Mouse (Mus musculus) E14TG2a.4 (cell line): Measurements from ENCODE around the gene Rrp36.

ENCODE experiments used
- H3K27me3 ChIP-seq: 2 replicates; pipeline ENCODE4 v1.6.1; 2014; ENCODE audit warnings: low read length, control low read depth; ENCODE audit not compliant: insufficient read depth
- H3K36me3 ChIP-seq: 2 replicates; pipeline ENCODE4 v1.6.1; 2014; ENCODE audit warnings: low read length, control low read depth; ENCODE audit not compliant: insufficient read depth
- H3K4me1 ChIP-seq: replicated peaks from 2 replicates; pipeline ENCODE4 v1.6.1; 2014; ENCODE audit warnings: low read depth, low read length, control low read depth
- H3K4me3 ChIP-seq: replicated peaks from 2 replicates; pipeline ENCODE4 v1.5.1; 2014; ENCODE audit warnings: mild to moderate bottlenecking, low read length
- H3K9me3 ChIP-seq: 2 replicates; pipeline ENCODE4 v1.6.1; 2014; ENCODE audit warnings: low read length, control low read depth
- CTCF ChIP-seq: conservative IDR thresholded peaks from 2 replicates; pipeline ENCODE4 v1.5.1; 2014; ENCODE audit warnings: low read length
- NANOG ChIP-seq: IDR thresholded peaks from 2 replicates; pipeline ENCODE4 v1.6.1; 2014; ENCODE audit warnings: borderline replicate concordance, low read length, mixed read lengths
- POU5F1 ChIP-seq: IDR thresholded peaks from 2 replicates; pipeline ENCODE4 v1.6.1; 2014; ENCODE audit warnings: low read length, borderline replicate concordance

Gene Rrp36

GRCm38 (mm10) chr17:46651755-46652547, 22.2 kb downstream of the Rrp36 start:
- Histone ChIP-seq H3K9me3 (no peaks in the 10 kb centered on the region), H3K4me3 (peak overlapping the region; percentile 86), H3K4me1 (peaks cover 83% of the 10 kb centered on the region), H3K27me3 (peaks cover 3% of the 10 kb centered on the region; the same call in 1 of the 2 replicates), H3K36me3 (peaks cover 74% of the 10 kb centered on the region)
- TF ChIP-seq NANOG (no peak), POU5F1 (no peak), CTCF (no peak)

DNA sequence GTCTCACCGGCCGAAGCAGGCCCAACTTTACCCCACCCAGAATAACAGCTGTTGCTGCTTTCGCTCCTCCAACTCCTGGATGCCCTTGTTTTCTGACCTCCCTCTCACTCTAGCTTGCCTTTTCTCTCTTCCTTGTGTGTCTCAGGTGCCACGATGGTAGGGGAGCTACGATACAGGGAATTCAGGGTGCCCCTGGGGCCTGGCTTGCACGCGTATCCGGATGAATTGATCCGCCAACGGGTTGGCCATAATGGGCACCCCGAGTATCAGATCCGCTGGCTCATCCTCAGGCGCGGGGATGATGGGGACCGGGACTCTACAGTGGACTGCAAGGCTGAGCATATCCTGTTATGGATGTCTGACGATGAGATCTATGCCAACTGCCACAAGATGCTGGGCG, 22.9 kb downstream of the Rrp36 start:
- Histone ChIP-seq H3K27me3 (peaks cover 3% of the 10 kb centered on the region; the same call in 1 of the 2 replicates), H3K4me3 (peak overlapping the region; percentile 86), H3K4me1 (peaks cover 81% of the 10 kb centered on the region), H3K9me3 (no peaks in the 10 kb centered on the region), H3K36me3 (peaks cover 69% of the 10 kb centered on the region)
- TF ChIP-seq CTCF (no peak), POU5F1 (no peak), NANOG (no peak)

DNA sequence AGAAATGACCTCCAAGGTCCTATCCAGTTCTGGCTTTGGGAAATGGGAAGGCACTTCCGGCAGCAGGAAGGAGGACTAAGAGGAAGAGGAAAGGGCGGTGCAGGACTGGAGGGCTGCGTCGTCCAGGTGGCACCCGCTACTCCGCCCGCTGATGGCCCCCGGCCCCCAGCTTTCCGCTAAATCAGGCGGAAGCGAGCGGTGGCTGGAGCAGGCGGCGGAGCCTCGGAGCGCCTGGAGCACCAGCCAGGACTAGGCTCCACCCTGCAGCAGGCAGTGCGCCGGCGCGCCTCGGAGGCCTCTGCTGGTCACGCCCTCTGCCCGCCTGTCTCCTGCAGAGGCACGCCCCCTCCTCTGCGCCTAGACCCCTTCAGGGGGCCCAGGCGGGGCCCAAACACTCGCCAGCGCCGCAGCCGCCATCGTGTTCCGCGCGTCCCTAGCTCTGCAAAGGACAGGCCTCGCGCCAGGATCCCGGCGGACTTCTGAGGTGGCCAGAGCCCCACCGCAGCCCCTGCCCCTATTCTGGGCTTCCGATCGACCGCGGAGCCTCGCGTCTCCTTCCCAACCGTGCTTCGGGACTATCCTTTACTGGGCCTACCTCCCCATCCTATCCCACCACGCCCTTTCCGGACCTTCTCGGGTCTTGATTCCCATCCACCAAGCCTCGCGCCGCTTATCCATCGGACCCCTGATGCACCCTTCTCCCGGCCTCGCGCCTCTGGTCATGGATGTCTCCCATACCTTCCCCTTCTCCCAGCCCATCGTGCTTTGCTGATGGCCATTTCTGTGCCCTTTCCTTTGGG, 23.7 kb downstream of the Rrp36 start, which contains the start of gene Cul7:
Gene Cul7 (plus strand): TSS at position 106 of the 800 bp plus-strand sequence.
- TF ChIP-seq NANOG (no peak), CTCF (no peak), POU5F1 (no peak)
- Histone ChIP-seq H3K4me1 (peaks cover 73% of the 10 kb centered on the region), H3K36me3 (peaks cover 60% of the 10 kb centered on the region), H3K27me3 (peaks cover 3% of the 10 kb centered on the region; the same call in 1 of the 2 replicates), H3K4me3 (peak within 1 kb of the TSS; percentile 86), H3K9me3 (no peaks in the 10 kb centered on the region)

DNA sequence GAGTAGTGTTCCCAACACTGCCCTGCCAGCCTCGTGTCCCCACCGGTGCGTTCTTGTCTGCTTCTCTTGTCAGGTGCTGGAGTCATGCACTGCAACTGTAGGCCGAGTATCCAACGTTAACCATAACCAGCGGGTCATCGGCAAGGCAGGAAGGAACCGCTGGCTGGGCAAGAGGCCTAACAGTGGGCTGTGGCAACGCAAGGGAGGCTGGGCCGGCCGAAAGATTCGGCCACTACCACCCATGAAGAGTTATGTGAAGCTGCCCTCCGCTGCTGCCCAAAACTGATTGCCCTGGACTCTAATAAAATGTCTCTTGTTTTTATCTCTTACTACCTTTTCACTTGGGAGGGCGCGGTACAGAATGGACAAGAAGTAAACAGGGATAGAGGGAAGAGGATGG, 24.3 kb downstream of the Rrp36 start:
- Histone ChIP-seq H3K27me3 (peaks cover 3% of the 10 kb centered on the region; the same call in 1 of the 2 replicates), H3K9me3 (no peaks in the 10 kb centered on the region), H3K36me3 (peaks cover 57% of the 10 kb centered on the region), H3K4me1 (peaks cover 77% of the 10 kb centered on the region), H3K4me3 (peak overlapping the region; percentile 86)
- TF ChIP-seq POU5F1 (no peak), CTCF (no peak), NANOG (no peak)

- Histone ChIP-seq H3K27me3 (peaks cover 3% of the 10 kb centered on the region; the same call in 1 of the 2 replicates), H3K9me3 (no peaks in the 10 kb centered on the region), H3K36me3 (peaks cover 43% of the 10 kb centered on the region), H3K4me1 (peaks cover 75% of the 10 kb centered on the region), H3K4me3 (no peak overlapping the region)
- TF ChIP-seq POU5F1, result no peak
- TF ChIP-seq CTCF, result no peak
- TF ChIP-seq NANOG, result no peak
Measured at GRCm38 (mm10) chr17:46648436-46648835, 25.7 kb downstream of the Rrp36 start.

GRCm38 (mm10) chr17:46647279-46647678, 26.9 kb downstream of the Rrp36 start:
- no peak for TF ChIP-seq POU5F1
- no peak for TF ChIP-seq CTCF
- TF ChIP-seq NANOG, result no peak
- H3K27me3 ChIP-seq, result peaks cover under 1% of the 10 kb centered on the region; the same call in 1 of the 2 replicates
- peak overlapping the region; percentile 98 for H3K4me3 ChIP-seq
- H3K36me3 ChIP-seq, result peaks cover 33% of the 10 kb centered on the region
- H3K4me1 ChIP-seq, result peaks cover 67% of the 10 kb centered on the region
- no peaks in the 10 kb centered on the region for H3K9me3 ChIP-seq

GRCm38 (mm10) chr17:46646322-46646662, 27.9 kb downstream of the Rrp36 start:
- TF ChIP-seq POU5F1 (no peak), CTCF (no peak), NANOG (no peak)
- Histone ChIP-seq H3K36me3 (peaks cover 33% of the 10 kb centered on the region), H3K9me3 (no peaks in the 10 kb centered on the region), H3K4me1 (peaks cover 63% of the 10 kb centered on the region), H3K4me3 (peak overlapping the region; percentile 98), H3K27me3 (no peaks in the 10 kb centered on the region)

DNA sequence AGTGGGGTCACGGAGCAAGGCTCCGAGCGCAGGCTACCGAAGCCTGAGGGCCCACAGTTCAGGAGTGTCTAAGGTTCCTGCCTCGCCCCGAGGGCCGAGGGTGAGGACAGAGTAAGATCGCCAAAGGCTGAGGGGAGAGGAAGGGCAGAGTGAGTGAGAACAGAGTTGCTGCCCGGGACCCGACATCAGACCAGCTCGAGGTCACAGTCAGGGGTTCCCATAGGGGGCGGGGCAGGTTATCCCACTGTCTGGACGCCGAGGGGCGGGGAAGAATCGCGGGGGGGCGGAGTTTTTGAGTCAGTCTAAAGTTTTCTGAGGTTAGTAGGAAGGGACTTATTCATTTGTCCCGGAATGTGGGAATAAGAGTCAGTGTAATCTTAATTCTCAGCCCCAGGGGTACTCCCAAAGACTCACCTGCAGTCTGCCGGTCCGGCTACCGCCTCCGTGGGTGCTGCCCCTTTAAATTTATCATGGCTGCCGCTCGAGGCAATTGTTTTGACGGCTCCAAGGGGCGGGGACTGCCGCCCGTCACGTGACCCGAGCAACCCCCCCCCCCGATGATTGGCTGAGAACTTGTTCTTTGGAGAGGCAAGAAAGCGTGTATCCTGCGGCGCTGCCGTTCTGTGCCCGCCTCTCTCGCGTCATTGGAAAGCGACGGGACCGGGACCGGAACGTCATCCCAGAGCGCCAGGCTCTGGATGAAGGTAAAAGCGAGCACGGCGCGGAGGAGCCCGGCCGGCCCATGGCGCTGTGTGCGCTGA, 28.4 kb downstream of the Rrp36 start, which contains the start of the genes Klc4 and Mrpl2:
Gene Klc4 (minus strand): TSS at position 462 of the 761 bp plus-strand sequence.
Gene Mrpl2 (plus strand): TSS at position 669 of the 761 bp plus-strand sequence.
- H3K9me3 ChIP-seq, result no peaks in the 10 kb centered on the region
- H3K4me1 ChIP-seq, result peaks cover 58% of the 10 kb centered on the region
- peaks cover 37% of the 10 kb centered on the region for H3K36me3 ChIP-seq
- no peak for TF ChIP-seq NANOG
- TF ChIP-seq CTCF, result no peak
- H3K27me3 ChIP-seq, result no peaks in the 10 kb centered on the region
- peak within 1 kb of the TSS; percentile 98 for H3K4me3 ChIP-seq
